Mouse (Mus musculus) right cerebral cortex, postnatal 10 days (tissue): ENCODE results near the gene Foxp1.
A peak's percentile ranks its signal among the peaks of the same experiment; 100 is the strongest.

ENCODE experiments used
- DNase-seq, 2 experiments: peaks; one replicate each; pipeline ENCODE4 v3.0.0; 2021; ENCODE audit warnings: low spot score in 2 of 2

The Foxp1 gene

GRCm38 (mm10) chr6:98949703-98950191 is 572.8 kb downstream of the Foxp1 start:
- no peak for DNase-seq

- peak in 1 of 2 experiments; percentile 48 for DNase-seq
Measured at GRCm38 (mm10) chr6:98949286-98949685, 573.2 kb downstream of the Foxp1 start.

GRCm38 (mm10) chr6:98948153-98949141 is 574.1 kb downstream of the Foxp1 start:
- DNase-seq = no peak

- DNase-seq = no peak
Measured at GRCm38 (mm10) chr6:98947486-98948152, 574.9 kb downstream of the Foxp1 start.

- no peak for DNase-seq
Measured at GRCm38 (mm10) chr6:98946731-98947130, 575.8 kb downstream of the Foxp1 start.

GRCm38 (mm10) chr6:98945496-98946412 is 576.8 kb downstream of the Foxp1 start:
- DNase-seq = no peak

GRCm38 (mm10) chr6:98938348-98938747 is 584.2 kb downstream of the Foxp1 start:
- no peak for DNase-seq

- peak in 1 of 2 experiments; percentile 69 for DNase-seq
Measured at GRCm38 (mm10) chr6:98937513-98937912, 585.0 kb downstream of the Foxp1 start.

- DNase-seq = peak in 1 of 2 experiments; percentile 56
Measured at GRCm38 (mm10) chr6:98936377-98936776, 586.1 kb downstream of the Foxp1 start.

- no peak for DNase-seq
Measured at GRCm38 (mm10) chr6:98935169-98935568, 587.4 kb downstream of the Foxp1 start.

- DNase-seq = peak in 1 of 2 experiments; percentile 14
Measured at GRCm38 (mm10) chr6:98934381-98934780, 588.1 kb downstream of the Foxp1 start.

GRCm38 (mm10) chr6:98933135-98933724 is 589.3 kb downstream of the Foxp1 start:
- no peak for DNase-seq

GRCm38 (mm10) chr6:98931881-98932540 is 590.5 kb downstream of the Foxp1 start:
- no peak for DNase-seq

- no peak for DNase-seq
Measured at GRCm38 (mm10) chr6:98930652-98931300, 591.7 kb downstream of the Foxp1 start.

GRCm38 (mm10) chr6:98928365-98928764 is 594.2 kb downstream of the Foxp1 start:
- DNase-seq = no peak

GRCm38 (mm10) chr6:98901259-98901658 is 621.3 kb downstream of the Foxp1 start:
- no peak for DNase-seq

GRCm38 (mm10) chr6:98878208-98878607 is 644.3 kb downstream of the Foxp1 start:
- no peak for DNase-seq

GRCm38 (mm10) chr6:98876401-98876800 is 646.1 kb downstream of the Foxp1 start:
- DNase-seq = no peak
